8 mouse cellular contexts compared by ENCODE assay signal in genomic region chrX:95444776-95445111, GRCm38 (mm10). TPM values are rescaled to one million over a fixed set of nuclear protein-coding genes. Genes with fewer than 3 reads are reported as not detected.
A peak's percentile ranks its signal among the peaks of the same experiment; 100 is the strongest.
DNase-seq lines count a peak whose midpoint lies in the region; ATAC-seq and TF ChIP-seq lines count a peak whose summit lies in the region.

TSS of gene Amer1 (minus strand) at chrX:95444872.

- WGBS in forebrain, embryonic 15.5 days: 22% methylated on average over 19 of the region's 19 CpGs
- WGBS in lung, embryonic 14.5 days: 4% methylated on average over 19 of the region's 19 CpGs
- 13% methylated on average over 19 of the region's 19 CpGs for WGBS in olfactory bulb, adult 2 months
- 1% methylated on average over 19 of the region's 19 CpGs for WGBS in thymus, adult 2 months

- H3K9me3 ChIP-seq in forebrain, embryonic 15.5 days: no peaks in the 10 kb centered on the region
- H3K9me3 ChIP-seq in lung, embryonic 14.5 days (ENCODE audit: low read depth, low read length): no peaks in the 10 kb centered on the region

- 0 out of 2 replicates have a peak, but pooled peaks have one; percentile 29 for TF ChIP-seq POLR2A in olfactory bulb, adult 2 months (IDR thresholded peaks at IDR 0.05; ENCODE audit: insufficient read depth, low read depth, low read length)
- TF ChIP-seq POLR2A in thymus, adult 2 months (IDR thresholded peaks at IDR 0.05; ENCODE audit: control insufficient read depth, extremely low read depth, insufficient read depth, low read length, poor library complexity): peak; percentile 30; the same call in 1 of the 2 replicates

- intact Hi-C loops in heart, postnatal 36 days (cut with DNase I): loop anchor here (5.0 to 10.0 kb wide), 3 partner anchors 213 to 420 kb away; partner anchors contain the start of genes Spin4 and Zc4h2

- H3K9ac ChIP-seq in forebrain, embryonic 15.5 days (replicated peaks): peak within 1 kb of the TSS; percentile 63
- peak within 1 kb of the TSS; percentile 50 for H3K9ac ChIP-seq in lung, embryonic 14.5 days

- peak within 1 kb of the TSS; percentile 81 for H3K27ac ChIP-seq in forebrain, embryonic 15.5 days (replicated peaks)
- peak within 1 kb of the TSS; percentile 85 for H3K27ac ChIP-seq in layer of hippocampus, adult 2 months
- peak within 1 kb of the TSS; percentile 86 for H3K27ac ChIP-seq in lung, embryonic 14.5 days (ENCODE audit: low read depth)
- peak within 1 kb of the TSS; percentile 67 for H3K27ac ChIP-seq in olfactory bulb, adult 2 months (ENCODE audit: insufficient read depth, low read depth, low read length)
- peak within 1 kb of the TSS; percentile 46; the same call in 1 of the 2 replicates for H3K27ac ChIP-seq in thymus, adult 2 months (ENCODE audit: control insufficient read depth, insufficient read depth, low read length)

- peak; percentile 98 for ATAC-seq in forebrain, embryonic 15.5 days (replicated peaks)
- ATAC-seq in lung, embryonic 14.5 days (ENCODE audit: insufficient read depth): peak; percentile 97

- no peaks in the 10 kb centered on the region for H3K27me3 ChIP-seq in forebrain, embryonic 15.5 days
- no peaks in the 10 kb centered on the region for H3K27me3 ChIP-seq in lung, embryonic 14.5 days (ENCODE audit: insufficient read depth, low read length)
- no peaks in the 10 kb centered on the region for H3K27me3 ChIP-seq in thymus, adult 2 months (ENCODE audit: control insufficient read depth, insufficient read depth, low read length)

- peaks cover 16% of the 10 kb centered on the region for H3K4me1 ChIP-seq in forebrain, embryonic 15.5 days
- no peaks in the 10 kb centered on the region for H3K4me1 ChIP-seq in lung, embryonic 14.5 days (ENCODE audit: insufficient read depth)
- H3K4me1 ChIP-seq in olfactory bulb, adult 2 months (ENCODE audit: control insufficient read depth, insufficient read depth, low read length): peaks cover 3% of the 10 kb centered on the region; the same call in 1 of the 2 replicates
- H3K4me1 ChIP-seq in thymus, adult 2 months (replicated peaks; ENCODE audit: control insufficient read depth, insufficient read depth, low read length): peaks cover 10% of the 10 kb centered on the region

- H3K36me3 ChIP-seq in forebrain, embryonic 15.5 days: no peaks in the 10 kb centered on the region
- no peaks in the 10 kb centered on the region for H3K36me3 ChIP-seq in lung, embryonic 14.5 days (ENCODE audit: insufficient read depth)
- no peaks in the 10 kb centered on the region for H3K36me3 ChIP-seq in thymus, adult 2 months (ENCODE audit: control insufficient read depth, insufficient read depth, low read length)

- no peak for TF ChIP-seq CTCF in layer of hippocampus, adult 2 months (conservative IDR thresholded peaks at IDR 0.05)
- TF ChIP-seq CTCF in lung, embryonic 14.5 days (IDR thresholded peaks at IDR 0.05; ENCODE audit: low read depth): no peak
- no peak for TF ChIP-seq CTCF in olfactory bulb, adult 2 months (IDR thresholded peaks at IDR 0.05; ENCODE audit: insufficient read depth, low read depth, low read length)
- no peak for TF ChIP-seq CTCF in thymus, adult 2 months (IDR thresholded peaks at IDR 0.05; ENCODE audit: borderline replicate concordance, control insufficient read depth, extremely low read depth, insufficient read depth, low read length, poor library complexity)

- peak within 1 kb of the TSS; percentile 63 for H3K4me3 ChIP-seq in forebrain, embryonic 15.5 days
- H3K4me3 ChIP-seq in layer of hippocampus, adult 2 months: peak within 1 kb of the TSS; percentile 74
- peak within 1 kb of the TSS; percentile 53 for H3K4me3 ChIP-seq in lung, embryonic 14.5 days (ENCODE audit: low read depth, low read length)
- peak within 1 kb of the TSS; percentile 96 for H3K4me3 ChIP-seq in olfactory bulb, adult 2 months (ENCODE audit: insufficient read depth, low read depth, low read length)
- peak within 1 kb of the TSS; percentile 92 for H3K4me3 ChIP-seq in thymus, adult 2 months (ENCODE audit: control insufficient read depth, insufficient read depth, low read length)

- peak within 1 kb of the TSS; percentile 55 for H3K4me2 ChIP-seq in forebrain, embryonic 15.5 days (replicated peaks)
- peak within 1 kb of the TSS; percentile 62 for H3K4me2 ChIP-seq in lung, embryonic 14.5 days

- DNase-seq in ES-CJ7 (ENCODE audit: low read depth, low spot score): peak; percentile 89
- peak; percentile 85 for DNase-seq in cerebellum, adult 11 months
- peak; percentile 89 to 91 for DNase-seq in heart, postnatal 36 days
- peak; percentile 85 to 91 for DNase-seq in layer of hippocampus, adult 2 months (ENCODE audit: low spot score in 2 of 2)
- peak; percentile 93 for DNase-seq in lung, embryonic 14.5 days
- DNase-seq in thymus, adult 2 months: peak; percentile 90

RNA-seq across cellular contexts. Expression of gene Amer1, which starts in this region (rescaled TPM):
- polyA plus RNA-seq in forebrain, embryonic 15.5 days (2015; fragmentation: Nextera tagmentation; extraction: Ambion mirVana): 11.6 TPM in 2 replicates
- total RNA-seq in heart, postnatal 36 days (2021): 1 to 10 TPM; 4.6 to 6.5 TPM
- 1 to 10 TPM; 5.2 to 5.5 TPM for total RNA-seq in layer of hippocampus, adult 2 months (2021)
- polyA plus RNA-seq in lung, embryonic 14.5 days (2014; fragmentation: Nextera tagmentation; extraction: Ambion mirVana): 11.0 and 11.5 TPM in 2 replicates
- not detected in 2 replicates for polyA plus RNA-seq in olfactory bulb, adult 2 months (2012; ENCODE audit: insufficient read depth, insufficient read length, low replicate concordance, missing spikeins)
- polyA plus RNA-seq in thymus, adult 2 months (2012; rRNA removed): 5.1 and 5.2 TPM in 2 replicates

Comparison
In these comparisons a context has a peak if more than half of its experiments do, and no peak if none do; other contexts are left out.
1. Peak in every context shown above with its lines: DNase-seq, ATAC-seq, H3K4me3 ChIP-seq and H3K27ac ChIP-seq.